Mouse (Mus musculus): ENCODE measurements around the gene Acad10.
"Not testable (repeated sequence)": the region's sequence is repeated elsewhere in the genome, so short reads cannot be mapped to it uniquely, and the experiment has no call there.

The Acad10 gene

DNA sequence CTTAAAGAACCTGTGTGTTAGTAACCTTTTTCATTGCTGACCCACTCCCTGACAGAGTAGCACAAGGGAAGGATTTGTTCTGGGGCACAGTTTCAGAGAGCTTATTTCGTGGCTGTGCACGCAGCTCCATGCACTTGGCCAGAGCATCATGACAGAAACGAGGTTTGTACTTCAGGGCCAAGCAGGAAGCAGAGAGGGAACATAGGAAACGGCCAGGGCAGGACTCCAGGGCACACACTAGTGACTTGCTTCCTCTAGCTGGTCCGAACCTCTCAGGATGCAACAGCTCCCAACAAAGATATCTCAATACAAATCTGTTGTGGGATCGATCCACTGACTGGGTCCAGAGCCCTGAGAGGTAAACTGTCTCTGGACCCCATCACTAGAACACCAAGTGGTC lies 3.4 kb downstream of the Acad10 start:
- DNase-seq: not testable (repeated sequence)

DNA sequence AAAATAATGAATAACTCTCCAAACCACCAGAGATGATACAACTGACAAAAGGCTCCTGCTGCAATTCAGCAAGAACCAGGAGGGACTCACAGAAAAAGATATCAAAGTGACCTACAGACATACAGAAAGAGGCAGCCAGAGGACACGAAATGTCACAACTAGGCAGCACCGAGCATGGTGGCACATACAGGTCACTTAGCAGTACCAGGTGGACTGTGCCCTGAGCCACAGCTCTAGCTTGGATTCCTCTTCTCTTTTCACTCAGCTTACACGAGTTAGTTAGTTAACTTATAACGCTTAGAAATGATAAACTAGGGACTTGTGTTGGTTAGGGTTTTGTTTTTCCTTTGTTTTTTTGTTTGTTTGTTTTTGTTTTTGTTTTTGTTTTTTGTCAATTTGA lies 5.8 kb downstream of the Acad10 start:
- no peak for DNase-seq

DNA sequence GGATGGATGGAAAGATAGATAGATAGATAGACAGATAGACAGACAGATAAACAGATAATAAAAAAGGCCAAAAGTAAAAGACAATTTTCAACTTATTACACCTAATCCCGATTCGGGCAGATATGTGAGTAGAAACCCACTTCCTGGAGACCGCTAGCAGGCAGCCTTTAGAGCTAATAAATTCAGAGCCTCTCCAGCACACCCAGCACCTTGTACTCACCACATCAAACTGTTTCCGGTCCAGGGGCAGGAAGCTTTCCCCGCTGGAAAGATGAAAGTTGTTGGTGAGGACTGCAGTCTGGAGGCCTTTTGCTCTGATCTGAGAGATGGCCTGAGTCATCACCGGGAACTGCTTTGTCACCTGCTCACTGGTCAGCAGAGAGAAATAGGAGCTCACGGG lies 11.2 kb downstream of the Acad10 start:
- no peak for DNase-seq

DNA sequence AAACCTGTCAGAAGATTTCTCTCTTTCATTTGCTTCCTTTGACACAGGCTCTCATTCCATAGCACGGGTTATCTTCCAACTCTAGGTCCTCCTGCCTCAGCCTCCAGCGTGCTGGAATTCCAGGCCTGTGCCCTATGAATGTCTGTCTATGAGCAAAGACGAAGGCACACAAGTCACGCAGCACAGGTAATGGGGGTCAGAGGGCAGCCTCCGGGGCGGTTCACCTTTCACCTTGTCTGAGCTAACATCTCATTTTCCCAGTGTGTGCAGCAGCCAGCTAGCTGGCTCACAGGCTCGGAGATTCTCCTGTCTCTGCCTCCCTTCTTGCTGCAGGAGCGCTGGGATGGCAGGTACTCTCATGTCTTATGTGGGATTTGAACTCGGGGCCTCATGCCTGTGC lies 20.7 kb downstream of the Acad10 start:
- no peak for DNase-seq

DNA sequence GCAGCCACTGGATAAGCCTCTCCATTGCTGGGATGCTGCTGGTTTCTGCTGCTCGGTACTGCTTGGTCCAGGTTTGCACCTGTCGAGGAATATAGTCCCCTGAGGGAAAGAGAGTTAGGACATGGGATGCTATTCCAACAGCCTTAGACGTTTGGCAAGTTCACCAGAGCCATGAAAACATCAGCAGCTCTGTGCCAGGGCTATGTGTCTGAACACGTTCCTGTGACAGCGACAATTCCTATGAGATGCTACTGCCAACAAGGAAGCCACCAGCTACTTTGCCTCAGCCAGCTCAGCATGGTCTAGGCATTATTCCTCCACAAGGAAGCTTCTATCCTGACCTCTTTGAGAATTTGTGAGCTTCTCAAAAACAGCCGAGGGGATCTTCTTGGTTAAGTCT lies 23.0 kb downstream of the Acad10 start:
- DNase-seq: no peak

DNA sequence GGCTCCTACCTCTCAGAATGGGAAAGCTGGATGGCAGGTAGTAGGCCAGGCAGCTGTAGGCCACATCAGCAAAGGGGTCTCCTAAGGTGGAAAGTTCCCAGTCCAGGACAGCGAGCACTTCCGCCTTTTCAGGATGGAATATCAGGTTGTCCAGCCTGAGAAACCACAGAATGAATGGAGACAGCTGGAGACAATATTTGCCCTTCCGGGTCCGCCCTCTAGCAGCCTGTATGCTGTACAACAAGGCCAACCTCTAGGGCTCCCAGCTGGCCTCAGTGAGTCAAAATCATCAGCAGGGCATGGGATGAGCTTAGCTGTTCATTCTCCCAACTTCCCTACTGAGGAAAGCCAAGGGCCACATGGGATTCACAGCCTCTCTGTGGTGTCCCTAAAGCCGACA lies 25.6 kb downstream of the Acad10 start:
- no peak for DNase-seq

DNA sequence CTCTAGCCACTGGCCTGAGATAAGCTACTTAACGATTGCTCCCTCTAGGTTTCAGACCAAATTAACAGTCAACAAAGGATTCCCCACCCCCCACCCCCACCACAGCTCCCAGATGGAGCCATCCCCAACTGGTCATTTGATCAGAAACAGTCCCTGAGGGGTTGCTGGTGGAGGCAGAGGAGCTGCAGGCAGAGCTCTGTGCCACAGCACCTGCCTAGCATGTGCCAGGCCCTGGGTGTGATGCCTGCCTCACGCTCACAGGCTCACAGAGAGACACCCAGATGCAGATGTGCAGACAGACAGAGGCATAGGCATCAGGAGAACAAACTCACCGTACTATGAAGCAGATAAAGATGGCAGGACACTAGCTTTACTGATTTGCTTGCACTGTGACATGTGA lies 27.5 kb downstream of the Acad10 start:
- DNase-seq: no peak

DNA sequence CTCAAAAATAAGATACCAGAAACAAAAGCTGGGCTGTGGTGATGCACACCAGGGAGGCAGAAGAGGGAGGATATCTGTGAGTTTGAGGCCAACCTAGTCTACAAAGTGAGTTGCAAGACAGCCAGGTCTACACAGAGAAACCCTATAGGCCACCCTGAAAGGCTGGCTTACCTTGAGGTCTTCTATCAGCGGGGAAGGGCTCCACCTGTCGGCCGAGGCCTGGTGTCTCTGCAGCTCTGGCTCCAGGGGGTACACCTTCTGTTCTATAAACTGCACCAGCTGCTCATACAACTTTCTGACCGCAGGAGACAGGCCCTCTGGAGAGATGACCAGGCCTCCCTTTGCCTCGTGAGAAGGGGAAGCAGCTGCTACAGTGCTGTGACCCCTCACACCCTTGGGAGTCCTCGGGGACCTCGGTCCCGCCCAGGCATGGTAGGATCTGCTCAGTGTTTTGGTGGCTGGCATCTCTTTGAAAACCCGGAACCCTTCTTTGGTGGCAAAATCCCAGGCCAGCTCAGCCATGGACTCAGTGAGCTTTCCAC lies 29.1 kb downstream of the Acad10 start:
- peak; percentile 28 for DNase-seq

DNA sequence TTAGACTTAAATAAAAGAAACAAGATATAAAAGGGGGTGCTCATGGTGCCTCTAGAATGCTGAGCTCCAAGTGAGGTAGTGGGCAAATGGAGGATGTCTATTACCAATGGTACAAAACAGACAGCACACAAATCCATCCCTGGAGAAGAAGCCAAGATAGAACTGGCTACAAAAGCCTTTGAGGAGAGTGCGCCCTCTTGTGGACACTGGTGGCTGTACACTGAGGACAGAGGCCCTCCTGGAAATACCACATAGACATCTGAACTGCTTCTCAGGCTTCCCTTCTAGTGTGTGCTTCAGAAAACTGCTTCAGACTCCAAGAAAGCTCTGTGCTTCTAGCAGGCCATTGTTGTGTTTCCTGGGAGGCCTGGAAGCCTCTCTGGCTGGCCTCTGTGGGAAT lies 32.4 kb downstream of the Acad10 start:
- DNase-seq: peak; percentile 83

DNA sequence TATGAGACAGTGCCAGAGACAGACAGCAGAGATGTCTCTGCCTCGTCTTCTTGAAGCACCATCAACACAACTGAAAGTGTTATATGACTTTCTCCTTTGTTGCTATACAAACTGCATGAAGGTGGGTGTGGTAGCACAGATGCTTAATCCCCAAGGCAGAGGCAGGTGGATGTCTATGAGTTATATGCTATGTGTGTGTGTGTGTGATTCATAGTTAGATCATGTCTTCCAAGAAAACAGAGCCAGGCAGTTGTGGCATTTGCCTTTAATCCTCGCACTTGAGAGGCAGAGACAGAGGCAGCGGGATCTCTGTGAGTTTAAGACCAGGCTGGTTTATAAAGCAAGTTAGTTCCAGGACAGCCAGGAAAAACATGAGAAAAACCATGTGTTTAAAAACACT lies 37.1 kb downstream of the Acad10 start:
- no peak for DNase-seq

DNA sequence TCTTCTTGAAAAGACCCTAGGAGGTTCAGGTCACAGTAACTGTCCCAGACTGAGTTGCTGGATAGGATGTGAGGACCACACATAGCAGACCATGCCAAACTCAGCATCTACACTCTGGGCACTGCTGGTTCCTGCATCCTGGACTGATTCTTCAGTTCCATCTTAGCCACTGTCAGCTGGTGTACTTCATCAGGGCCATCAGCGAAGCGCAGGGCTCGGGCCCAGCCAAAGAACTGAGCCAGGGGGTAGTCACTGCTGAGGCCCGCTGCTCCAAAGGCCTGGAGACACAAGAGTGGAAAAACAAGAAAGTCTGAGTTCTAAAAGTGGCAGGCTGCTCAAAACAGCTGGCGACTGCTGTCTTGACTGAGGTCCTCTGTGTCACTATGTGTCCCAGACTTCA lies 39.2 kb downstream of the Acad10 start:
- no peak for DNase-seq

DNA sequence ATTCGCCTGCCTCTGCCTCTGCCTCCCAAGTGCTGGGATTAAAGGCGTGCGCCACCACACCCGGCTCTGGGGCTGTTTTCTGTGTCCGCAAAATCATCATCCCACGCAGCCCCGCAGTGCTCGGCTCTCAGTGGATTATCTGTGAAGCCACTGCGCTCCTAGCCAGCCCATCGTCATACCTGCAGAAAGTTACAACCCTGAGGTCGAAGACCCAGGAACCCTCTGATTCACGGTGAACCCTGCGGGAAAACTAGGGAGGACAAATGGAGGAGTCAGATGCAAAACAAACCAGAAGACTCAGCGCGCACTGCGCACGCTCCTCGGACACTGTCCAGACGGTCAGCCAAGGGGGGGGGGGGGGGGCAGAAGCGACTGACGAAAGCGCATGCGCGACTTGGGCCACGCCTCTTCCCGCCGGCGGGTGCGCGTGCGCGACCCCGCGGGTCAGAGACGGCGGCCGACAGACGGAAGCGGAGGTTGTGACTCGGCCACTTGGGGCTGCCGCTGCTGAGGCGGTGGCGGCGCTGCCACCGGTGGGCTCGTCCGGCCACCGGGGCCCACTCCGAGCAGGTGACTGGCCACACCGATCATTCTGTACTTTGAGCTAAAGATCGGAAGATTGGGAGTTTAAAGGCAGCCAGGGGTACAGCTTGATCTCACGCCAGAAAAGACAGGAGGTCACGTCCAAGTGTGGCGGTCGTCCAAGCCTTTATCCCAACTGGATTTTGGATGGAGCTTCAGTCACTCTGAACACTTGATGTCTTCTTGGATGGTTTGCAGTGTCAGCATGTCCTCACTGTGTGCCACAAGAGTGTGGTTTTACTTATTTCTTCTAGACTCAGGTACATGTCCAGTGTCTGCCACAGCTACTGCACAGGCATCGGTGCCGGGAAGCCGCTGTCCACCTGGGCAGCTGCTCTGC lies 41.5 kb downstream of the Acad10 start, which contains the start of gene Acad12:
TSS of gene Acad12 (minus strand) at position 347 of the 922 bp plus-strand sequence.
- DNase-seq: peak; percentile 81

DNA sequence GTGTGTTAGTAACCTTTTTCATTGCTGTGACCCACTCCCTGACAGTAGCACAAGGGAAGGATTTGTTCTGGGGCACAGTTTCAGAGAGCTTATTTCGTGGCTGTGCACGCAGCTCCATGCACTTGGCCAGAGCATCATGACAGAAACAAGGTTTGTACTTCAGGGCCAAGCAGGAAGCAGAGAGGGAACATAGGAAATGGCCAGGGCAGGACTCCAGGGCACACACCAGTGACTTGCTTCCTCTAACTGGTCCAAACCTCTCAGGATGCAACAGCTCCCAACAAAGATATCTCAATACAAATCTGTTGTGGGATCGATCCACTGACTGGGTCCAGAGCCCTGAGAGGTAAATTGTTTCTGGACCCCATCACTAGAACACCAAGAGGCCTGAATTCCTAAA lies 45.4 kb downstream of the Acad10 start:
- not testable (repeated sequence) for DNase-seq

DNA sequence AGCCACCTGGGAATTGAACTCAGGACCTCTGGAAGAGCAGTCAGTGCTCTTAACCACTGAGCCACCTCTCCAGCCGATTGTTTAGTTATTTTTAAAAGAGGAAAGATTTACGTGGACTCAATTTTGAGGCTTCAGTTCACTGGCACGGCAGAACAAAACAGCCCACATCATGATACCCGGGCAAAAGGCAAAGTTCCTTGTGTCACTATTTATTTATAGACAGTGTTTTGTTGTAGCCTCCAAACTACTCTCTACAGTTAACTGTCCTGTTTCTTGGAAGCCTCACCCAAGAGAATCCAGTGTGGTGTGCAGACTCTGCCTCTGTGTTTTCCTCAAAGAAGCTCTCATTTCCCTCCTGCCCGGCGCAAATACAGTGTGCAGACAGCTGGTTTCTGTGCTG lies 48.3 kb downstream of the Acad10 start:
- DNase-seq: no peak

DNA sequence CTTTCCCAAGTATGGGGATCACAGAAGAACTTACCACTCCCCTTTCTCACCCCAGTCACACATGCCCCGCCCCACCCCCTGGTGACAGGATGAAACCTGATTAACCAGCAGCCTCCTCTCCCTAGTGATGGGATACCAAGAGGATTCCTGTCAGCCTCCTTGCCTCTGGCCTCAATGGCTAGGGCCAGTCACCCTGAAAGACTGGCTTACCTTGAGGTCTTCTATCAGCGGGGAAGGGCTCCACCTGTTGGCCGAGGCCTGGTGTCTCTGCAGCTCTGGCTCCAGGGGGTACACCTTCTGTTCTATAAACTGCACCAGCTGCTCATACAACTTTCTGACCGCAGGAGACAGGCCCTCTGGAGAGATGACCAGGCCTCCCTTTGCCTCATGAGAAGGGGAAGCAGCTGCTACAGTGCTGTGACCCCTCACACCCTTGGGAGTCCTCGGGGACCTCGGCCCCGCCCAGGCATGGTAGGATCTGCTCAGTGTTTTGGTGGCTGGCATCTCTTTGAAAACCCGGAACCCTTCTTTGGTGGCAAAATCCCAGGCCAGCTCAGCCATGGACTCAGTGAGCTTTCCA lies 50.7 kb downstream of the Acad10 start:
- not testable (repeated sequence) for DNase-seq

DNA sequence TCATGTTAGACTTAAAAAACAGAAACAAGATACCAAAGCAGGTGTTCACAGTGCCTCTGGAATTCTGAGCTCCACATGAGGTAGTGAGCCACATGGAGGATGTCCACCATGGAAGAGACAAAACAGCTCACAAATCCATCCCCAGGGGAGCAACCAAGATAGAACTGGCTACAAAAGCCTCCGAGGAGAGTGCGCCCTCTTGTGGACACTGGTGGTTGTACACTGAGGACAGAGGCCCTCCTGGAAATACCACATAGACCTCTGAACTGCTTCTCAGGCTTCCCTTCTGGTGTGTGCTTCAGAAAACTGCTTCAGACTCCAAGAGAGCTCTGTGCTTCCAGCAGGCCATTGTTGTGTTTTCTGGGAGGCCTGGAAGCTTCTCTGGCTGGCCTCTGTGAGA lies 54.2 kb downstream of the Acad10 start:
- DNase-seq: peak; percentile 84

DNA sequence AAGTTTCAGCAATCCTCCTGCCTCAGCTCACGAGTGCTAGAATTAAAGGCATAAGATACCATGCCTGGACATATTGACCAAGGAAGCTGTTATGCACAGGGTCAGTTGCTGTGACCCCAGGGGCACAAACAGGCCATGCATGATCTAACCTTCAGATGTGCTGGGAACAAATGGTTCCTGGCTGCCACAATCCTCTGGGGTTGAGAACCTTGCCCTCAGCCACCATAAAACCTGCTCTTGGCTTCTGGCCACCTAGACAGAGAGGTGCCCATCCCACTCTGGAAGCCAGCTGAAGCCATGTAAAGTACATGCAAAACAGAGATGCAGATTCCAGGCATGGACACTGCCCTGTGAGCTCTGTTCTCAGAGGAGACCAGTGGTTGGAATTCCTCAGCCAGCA lies 56.5 kb downstream of the Acad10 start:
- DNase-seq: not testable (repeated sequence)

DNA sequence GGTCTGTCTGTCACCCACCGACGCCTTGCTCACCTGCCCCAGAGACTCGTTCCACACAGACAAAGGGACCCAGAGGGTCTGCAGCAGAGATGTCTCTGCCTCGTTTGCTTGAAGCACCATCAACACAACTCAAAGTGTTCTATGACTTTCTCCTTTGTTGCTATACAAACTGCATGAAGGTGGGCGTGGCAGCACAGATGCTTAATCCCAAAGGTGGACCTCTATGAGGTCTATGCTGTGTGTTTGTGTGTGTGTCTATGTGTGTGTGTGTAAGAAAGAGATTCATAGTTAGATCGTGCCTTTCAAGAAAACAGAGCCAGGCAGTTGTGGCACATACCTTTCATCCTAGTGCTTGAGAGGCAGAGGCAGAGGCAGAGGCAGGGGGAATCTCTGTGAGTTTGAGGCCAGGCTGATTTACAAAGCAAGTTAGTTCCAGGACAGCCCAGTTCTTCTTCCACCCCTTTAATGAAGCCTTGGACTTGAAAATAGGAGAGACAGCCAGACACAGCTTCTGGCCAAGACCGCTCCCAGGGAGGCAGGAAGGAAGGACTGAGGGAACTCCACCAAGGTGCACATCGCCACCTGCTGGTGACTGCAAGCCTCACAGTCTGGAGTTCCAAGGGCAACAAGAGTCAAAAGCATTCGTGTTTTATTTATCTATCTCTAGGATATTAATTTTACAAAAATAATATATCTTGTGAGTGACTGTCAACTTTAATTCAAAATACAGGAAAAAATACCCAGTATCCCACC lies 58.6 kb downstream of the Acad10 start:
- DNase-seq: peak; percentile 90

DNA sequence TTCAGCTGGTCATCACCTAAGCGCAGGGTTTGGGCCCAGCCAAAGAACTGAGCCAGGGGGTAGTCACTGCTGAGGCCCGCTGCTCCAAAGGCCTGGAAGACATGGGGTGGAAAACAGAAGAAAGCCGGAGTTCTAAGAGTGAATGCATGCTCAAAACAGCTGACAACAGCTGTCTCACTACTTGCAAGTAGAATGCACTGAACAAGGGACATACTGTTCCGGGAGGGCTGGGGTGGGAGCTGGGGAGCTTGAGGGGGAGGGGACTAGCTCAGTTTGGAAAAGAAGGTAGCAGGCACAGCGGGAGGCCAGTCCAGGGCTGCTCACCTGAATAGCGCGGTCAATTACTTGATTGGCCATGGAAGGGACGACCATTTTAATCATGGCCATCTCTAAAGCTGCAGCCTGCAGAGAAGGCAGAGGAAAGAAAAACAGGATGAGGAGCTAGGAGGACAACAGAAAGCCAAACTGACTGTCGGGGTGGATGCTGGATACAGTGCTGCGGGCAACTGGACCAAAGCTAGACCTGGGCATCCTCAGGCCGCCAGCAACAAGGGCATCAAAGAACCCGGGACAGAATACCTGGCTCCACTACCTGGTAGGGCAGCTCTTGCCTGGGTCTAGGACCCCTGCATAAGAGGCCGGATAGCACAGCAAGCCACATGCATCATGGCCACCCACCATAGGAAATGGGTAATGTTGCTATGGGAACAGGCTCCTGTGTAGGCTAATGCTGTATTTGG lies 61.3 kb downstream of the Acad10 start:
- DNase-seq: no peak

DNA sequence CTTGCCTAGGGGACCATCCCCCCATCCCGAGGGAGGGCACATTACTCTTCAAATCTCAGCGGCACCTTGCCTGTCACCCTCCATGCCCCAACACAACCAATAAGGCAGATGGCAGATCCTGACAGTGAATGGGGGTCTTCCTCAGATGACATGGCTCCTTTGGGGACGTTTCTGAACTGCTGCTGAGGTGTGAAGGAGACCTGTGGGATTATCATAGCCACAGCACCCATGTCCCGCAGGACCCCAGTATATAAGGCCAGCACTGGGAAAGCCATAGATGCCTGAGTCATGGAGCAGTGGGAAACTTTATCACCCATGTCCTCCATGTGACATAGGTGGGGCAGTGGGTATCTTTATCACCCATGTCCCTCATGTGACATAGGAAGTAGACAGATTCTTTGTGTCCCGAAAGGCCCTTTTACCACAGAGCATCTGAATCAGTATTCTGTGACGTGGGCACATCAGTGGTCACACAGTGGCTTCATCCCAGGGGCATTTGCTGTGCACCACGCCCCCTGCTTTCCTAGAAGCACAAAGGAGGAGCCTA lies 62.2 kb downstream of the Acad10 start:
- DNase-seq: no peak

DNA sequence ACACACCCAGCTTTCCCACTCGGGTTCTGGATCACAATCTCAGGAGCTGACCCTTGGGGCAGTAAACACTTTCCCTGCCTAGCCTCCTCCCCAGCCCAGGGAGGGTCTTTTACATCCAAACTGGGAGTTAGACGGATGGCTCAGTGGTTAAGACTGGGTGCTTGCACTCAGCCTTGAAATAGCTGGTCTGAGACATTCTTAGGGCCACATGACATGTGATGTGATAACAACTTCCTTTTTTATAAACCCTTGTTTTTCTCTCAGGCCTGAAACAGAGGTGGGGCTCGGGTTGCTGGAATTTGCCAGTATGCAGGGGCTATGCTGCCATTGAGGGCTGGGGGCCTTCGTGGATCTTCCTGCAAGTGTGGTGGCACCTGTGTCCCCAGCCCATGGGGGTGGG lies 63.0 kb downstream of the Acad10 start:
- no peak for DNase-seq

DNA sequence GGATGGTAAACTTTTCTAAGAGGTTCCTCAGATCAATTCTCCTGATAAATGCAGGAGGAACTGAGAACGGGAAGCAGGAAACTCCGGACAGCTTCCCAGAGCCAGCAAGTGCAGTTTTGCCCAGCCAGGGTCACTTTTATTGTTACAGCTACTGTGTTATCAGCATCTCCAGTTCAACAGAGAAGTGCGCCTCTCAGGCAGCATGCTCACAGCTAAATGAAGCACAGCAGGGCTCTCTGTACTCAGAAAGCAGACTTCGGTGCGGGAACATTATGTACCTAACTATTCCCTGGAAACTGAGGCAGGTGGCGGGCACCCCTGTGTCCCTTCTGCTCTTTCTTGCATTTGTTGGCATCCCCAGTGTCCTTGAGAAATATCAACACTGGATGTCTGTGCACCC lies 64.1 kb downstream of the Acad10 start:
- no peak for DNase-seq

All from thymus, postnatal 14 days (tissue).